Mouse (Mus musculus) heart, postnatal 36 days (tissue): ENCODE results near the gene Fam161b. TPM values are rescaled to one million over a fixed set of nuclear protein-coding genes. Genes with fewer than 3 reads are reported as not detected.

Experiments used
- DNase-seq, 2 experiments: peaks; one replicate each; pipeline ENCODE4 v3.0.0; 2021 to 2022
- intact Hi-C: fragments of 180-260 bp; cut with DNase I; formaldehyde crosslinking; loops from one replicate; pipeline ENCODE4 v1.15.1; 2025
- total RNA-seq, 2 experiments: library from RNA; stranded (reverse); gene quantifications; 2 replicates each; pipeline ENCODE4 v1.2.3; 2021

Fam161b gene
- total RNA-seq: 10 to 100 TPM in 1 of 2 experiments, 1 to 10 TPM in 1; 8.5 to 10.3 TPM

DNA sequence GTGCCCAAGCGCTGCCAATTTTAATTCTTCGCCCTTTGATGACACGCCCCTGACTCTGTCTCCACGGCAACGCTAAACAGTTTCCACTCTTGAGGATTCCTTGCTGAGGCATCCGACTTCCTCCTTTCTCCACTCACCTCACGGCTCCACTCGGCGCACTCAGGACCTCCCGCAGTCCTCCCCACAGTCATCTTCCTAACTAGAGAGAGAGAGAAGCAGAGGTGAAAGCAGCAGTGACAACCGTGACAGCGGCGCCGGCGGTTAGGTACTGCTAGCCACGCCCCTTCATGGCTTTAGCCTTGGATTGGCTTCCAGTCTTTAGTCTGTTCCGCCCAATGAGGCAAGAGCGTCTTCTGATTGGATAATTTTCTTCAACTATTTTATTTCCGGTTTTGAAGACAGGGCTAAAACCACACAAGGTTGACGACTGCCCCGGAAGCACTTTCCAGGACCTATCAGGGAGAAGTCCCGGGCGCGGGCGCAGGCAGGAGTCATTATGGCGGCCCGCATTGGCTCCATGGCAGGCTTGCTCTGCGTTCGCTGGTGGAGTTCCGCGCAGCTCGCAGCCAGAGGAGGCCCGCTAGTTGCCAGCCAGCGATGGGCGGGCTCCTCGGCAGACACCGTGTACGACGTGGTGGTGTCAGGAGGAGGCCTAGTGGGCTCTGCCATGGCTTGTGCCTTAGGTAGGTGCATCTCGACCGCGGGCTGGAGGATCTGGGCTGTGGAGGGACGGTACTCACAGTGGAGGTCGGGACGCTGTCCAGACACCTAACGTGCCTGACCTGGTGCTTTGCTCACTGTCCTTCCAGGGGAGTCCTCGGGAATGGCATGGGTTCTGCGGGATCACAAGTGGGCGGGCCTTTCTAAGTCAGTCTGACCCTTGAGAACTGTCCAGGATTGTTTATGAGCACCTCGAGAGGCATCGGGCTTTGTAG, at the start of gene Fam161b, which contains the start of gene Coq6:
Gene Fam161b, minus strand, starts transcription at position 279 of the 935 bp plus-strand sequence.
Gene Coq6, plus strand, starts transcription at position 103 of the 935 bp plus-strand sequence.
- intact Hi-C loops: loop anchor here (2.0 to 5.0 kb wide), 2 partner anchors 47 to 85 kb away; partner anchors contain the start of genes Bbof1 and Entpd5

GRCm38 (mm10) chr12:84408819-84409507, 47.3 kb upstream of the Fam161b start, which contains the start of the genes Entpd5 and Bbof1:
Gene Entpd5 (minus strand): TSS chr12:84409029.
Gene Bbof1 (plus strand): TSS chr12:84409071.
- intact Hi-C loops: loop anchor here (2.0 to 5.0 kb wide), 2 partner anchors 46 to 122 kb away; partner anchors contain the start of gene Ptgr2

More for the DNA sequence above, at the start of gene Fam161b, which contains the start of gene Coq6:
- DNase-seq: peak; percentile 89 to 91

GRCm38 (mm10) chr12:84407874-84408818, 46.5 kb upstream of the Fam161b start:
- no peak for DNase-seq
- intact Hi-C loops: loop anchor here (2.0 to 5.0 kb wide), 2 partner anchors 45 to 121 kb away; partner anchors contain the start of gene Ptgr2

More at GRCm38 (mm10) chr12:84408819-84409507, 47.3 kb upstream of the Fam161b start, which contains the start of the genes Entpd5 and Bbof1:
- DNase-seq: peak; percentile 92 to 93

GRCm38 (mm10) chr12:84407259-84407658, 45.6 kb upstream of the Fam161b start:
- DNase-seq: no peak
- intact Hi-C loops: loop anchor here (5.0 kb wide), 1 partner anchor 120 kb away; the partner anchor contains the start of gene Ptgr2

DNA sequence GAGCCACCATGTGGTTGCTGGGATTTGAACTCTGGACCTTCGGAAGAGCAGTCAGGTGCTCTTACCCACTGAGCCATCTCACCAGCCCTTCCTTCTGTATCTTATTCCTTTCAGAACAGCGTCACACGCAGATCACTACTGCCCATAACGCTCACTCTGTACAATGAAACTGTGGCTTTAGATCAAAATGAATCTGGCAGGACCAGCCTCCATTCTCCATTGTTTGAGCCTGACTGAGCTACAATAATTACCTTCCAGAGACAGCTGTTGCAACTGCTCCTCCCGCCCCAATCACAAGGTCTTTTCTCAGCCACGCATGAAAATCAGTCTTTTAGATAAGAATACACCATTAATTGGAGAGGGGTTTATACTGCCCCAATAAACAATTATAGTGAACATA, 42.9 kb upstream of the Fam161b start:
- DNase-seq: no peak
- intact Hi-C loops: no loop called here

DNA sequence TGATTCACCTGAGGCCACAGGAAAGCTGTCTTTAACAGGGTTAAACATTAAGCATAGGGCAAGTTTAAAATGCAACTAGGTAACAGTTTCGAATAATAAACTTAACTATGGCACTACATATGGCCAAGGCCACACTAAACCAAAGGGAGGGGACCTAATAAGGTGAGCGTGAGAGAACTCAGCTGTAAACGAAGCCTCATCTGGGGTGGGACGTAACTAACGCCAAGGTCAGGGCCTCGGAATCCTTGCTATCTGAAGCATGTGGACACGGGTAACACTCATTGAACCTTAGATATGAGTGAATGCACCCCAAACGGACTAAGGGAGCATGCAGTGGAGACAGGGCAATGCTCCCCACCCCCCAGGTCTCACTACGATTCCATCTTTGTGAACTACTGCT, 41.3 kb upstream of the Fam161b start:
- DNase-seq: no peak
- intact Hi-C loops: no loop called here

- intact Hi-C loops: no loop called here
- no peak for DNase-seq
Observed at GRCm38 (mm10) chr12:84400653-84401052, 39.0 kb upstream of the Fam161b start.

- intact Hi-C loops: no loop called here
- DNase-seq: no peak
Observed at GRCm38 (mm10) chr12:84400068-84400467, 38.4 kb upstream of the Fam161b start.

- intact Hi-C loops: no loop called here
Observed at GRCm38 (mm10) chr12:84399663-84400062, 38.0 kb upstream of the Fam161b start.

GRCm38 (mm10) chr12:84399135-84399534, 37.5 kb upstream of the Fam161b start:
- no peak for DNase-seq
- intact Hi-C loops: no loop called here

More at GRCm38 (mm10) chr12:84399663-84400062, 38.0 kb upstream of the Fam161b start:
- DNase-seq: no peak

- no peak for DNase-seq
- intact Hi-C loops: no loop called here
Observed at GRCm38 (mm10) chr12:84398629-84399028, 37.0 kb upstream of the Fam161b start.

DNA sequence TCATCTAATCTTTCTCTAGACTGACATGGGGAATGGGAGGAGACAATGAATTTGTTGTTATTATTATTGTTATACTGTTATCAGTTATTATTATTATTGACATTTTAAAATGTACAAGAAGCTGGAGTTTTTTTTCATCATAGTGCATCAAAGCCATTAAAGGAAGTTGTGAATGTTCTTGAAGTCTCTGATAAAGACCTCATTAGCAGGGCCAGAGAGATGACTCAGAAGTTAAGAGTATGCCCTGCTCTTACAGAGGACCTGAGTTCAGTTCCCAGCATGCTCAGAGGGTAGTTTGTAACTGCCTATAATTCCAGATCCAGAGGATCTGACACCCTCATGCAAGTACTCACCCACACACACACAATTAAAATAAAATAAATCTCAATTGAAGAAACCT, 36.1 kb upstream of the Fam161b start:
- DNase-seq: no peak
- intact Hi-C loops: no loop called here

GRCm38 (mm10) chr12:84396947-84397679, 35.5 kb upstream of the Fam161b start:
- intact Hi-C loops: no loop called here
- DNase-seq: no peak

DNA sequence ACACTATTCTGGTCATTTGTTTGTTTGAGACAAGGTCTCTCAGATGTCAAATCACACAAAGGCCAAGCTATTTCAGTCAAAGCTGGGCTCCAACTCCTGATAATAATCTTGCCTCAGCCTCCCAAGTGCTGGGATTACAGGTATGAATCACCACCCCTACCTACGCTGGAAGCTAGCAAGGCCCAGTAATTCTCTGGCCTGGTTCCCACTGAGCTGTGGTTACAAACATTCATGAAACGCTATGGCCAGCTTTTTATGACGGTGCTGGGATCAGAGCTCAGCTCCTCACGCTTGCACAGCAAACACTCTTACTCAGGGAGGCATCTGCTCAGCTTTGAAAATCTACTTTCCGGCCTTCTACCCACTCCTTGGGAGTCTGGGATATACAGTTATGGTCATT, 32.2 kb upstream of the Fam161b start:
- intact Hi-C loops: no loop called here
- no peak for DNase-seq

DNA sequence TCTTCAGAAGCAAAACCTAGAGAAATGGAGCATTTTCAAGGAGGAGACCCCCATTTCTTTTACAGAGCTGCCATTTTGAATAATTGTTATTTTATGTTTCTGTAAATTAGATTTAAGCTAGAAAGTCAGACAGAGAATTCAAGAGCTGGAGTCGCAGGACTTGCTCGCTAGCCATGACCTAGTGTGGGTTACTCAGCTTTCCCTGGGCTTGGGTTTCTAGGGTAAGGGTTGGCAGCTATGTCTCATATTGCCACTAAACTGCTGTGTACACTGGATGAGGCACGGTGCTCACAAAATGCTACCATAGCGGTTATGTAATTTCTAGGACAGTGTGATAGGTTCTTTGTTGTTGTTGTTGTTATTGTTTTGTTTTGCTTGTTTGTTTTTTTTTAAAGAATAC, 31.0 kb upstream of the Fam161b start:
- intact Hi-C loops: no loop called here

GRCm38 (mm10) chr12:84390336-84390735, 28.7 kb upstream of the Fam161b start:
- DNase-seq: no peak
- intact Hi-C loops: no loop called here

More for the DNA sequence above, 31.0 kb upstream of the Fam161b start:
- DNase-seq: no peak

DNA sequence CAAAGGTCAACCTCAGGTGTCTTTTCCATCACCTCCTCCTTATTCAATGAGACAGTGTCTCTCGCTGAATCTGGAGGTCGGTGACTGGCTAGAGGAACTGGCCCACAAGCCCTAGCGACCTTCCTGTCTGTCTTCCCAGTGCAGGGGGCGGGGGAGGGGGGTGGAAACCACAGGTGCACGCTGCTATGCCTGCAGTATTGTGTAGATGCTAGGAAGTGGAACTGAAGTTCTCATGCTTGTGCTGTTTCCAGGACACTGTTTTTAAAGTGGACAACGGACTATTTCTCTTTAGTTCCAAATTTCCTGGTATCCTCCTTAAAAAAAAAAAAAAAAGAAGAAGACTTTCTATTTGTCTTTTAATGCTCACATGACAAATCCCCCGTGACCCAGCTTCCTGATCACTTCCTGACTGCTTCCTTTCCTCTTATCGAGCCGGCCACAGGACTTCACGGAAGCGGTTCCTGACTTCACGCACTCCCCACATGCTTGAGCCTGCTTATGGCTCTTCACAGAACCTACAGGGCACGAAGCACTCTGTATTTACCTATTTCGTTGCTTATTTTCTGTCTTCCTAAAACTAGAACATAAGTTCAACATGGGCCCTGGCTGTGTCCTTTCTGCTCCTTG, 27.3 kb upstream of the Fam161b start:
- intact Hi-C loops: no loop called here
- DNase-seq: no peak

DNA sequence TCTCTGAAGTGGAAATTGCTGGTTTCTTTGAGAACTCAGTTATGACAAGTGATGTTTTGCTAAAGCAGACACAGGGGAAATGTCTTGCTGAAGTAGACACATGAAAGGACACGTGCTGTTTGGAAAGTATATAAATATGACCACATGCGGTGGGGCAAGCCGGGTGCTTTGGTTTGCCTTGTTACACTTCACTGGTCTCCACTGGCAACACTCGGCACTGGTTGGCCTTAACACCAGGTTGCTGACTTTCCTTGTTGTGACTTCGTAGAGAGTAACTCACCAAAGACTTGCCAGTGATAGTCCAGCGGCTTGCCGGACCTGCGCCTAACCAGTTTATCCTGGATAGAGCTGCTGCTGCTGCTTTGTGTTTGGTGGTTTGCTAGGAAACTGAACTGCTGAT, 26.5 kb upstream of the Fam161b start:
- DNase-seq: no peak
- intact Hi-C loops: no loop called here
